Mouse (Mus musculus) midbrain, embryonic 15.5 days (tissue): ENCODE measurements at regions not wholly inside any gene's neighbourhood (a gene's known extent, or its start where the extent isn't known, plus 50 kb on each side); places are given as distances from the start of the nearest gene placed in this dataset.

ENCODE experiments used
- ATAC-seq: fragments of 200-750 bp; cut with Nextera tagmentation; replicated peaks from 2 replicates; pipeline ENCODE4 v1.8.0; 2017; ENCODE audit warnings: moderate TSS enrichment
- H3K27ac ChIP-seq: fragments of 300-500 bp; sonication (generic); 2 replicates; pipeline ENCODE4 v1.5.1; 2015; ENCODE audit warnings: mild to moderate bottlenecking, inconsistent platforms
- H3K27me3 ChIP-seq: fragments of 300-500 bp; sonication (generic); replicated peaks from 2 replicates; pipeline ENCODE4 v1.6.1; 2015; ENCODE audit warnings: inconsistent platforms
- H3K36me3 ChIP-seq: fragments of 300-500 bp; sonication (generic); replicated peaks from 2 replicates; pipeline ENCODE4 v1.6.1; 2015; ENCODE audit warnings: inconsistent platforms
- H3K4me1 ChIP-seq: fragments of 300-500 bp; sonication (generic); 2 replicates; pipeline ENCODE4 v1.6.1; 2015; ENCODE audit warnings: inconsistent platforms
- H3K4me2 ChIP-seq: fragments of 300-500 bp; sonication (generic); 2 replicates; pipeline ENCODE4 v1.6.1; 2015; ENCODE audit warnings: inconsistent platforms, mild to moderate bottlenecking, moderate library complexity
- H3K4me3 ChIP-seq: fragments of 300-500 bp; sonication (generic); 2 replicates; pipeline ENCODE4 v1.5.1; 2015; ENCODE audit warnings: mild to moderate bottlenecking, inconsistent platforms
- H3K9ac ChIP-seq: fragments of 300-500 bp; sonication (generic); 2 replicates; pipeline ENCODE4 v1.6.1; 2015; ENCODE audit warnings: mild to moderate bottlenecking, inconsistent platforms
- H3K9me3 ChIP-seq: fragments of 300-500 bp; sonication (generic); 2 replicates; pipeline ENCODE4 v1.6.1; 2016; ENCODE audit warnings: inconsistent platforms
- WGBS: fragments of 180-500 bp; shearing (Covaris S2); methylation state at CpG from one replicate; pipeline ENCODE4 v1.1.7; 2015; ENCODE audit warnings: mixed read lengths; 5-methylcytosine and 5-hydroxymethylcytosine counted together

DNA sequence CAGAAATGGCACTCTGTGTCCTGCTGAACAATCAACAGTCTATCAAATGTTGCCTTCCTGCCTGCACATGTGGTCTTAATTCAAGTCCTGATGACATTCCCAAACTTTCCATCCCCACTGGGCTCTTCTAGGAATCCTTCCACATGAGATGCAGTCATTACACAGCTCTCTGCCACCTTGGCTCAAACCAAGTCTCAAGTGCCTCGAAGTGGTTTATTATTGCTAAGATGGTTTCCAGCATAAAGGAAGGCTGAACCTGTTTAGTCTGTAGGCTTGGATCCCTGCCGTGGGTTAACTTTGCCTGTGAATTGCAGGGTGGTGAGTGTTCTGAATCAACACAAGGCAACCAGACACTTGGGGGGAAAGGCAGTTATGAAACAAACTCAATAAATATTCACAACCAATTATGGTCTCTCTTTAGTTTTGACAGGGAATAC, 293.4 kb upstream of the Acvr2a start:
- H3K27me3 ChIP-seq: no peaks in the 10 kb centered on the region
- no peaks in the 10 kb centered on the region for H3K9me3 ChIP-seq
- no peaks in the 10 kb centered on the region for H3K4me1 ChIP-seq
- H3K9ac ChIP-seq: no peak overlapping the region
- no peak overlapping the region for H3K4me3 ChIP-seq
- no peak for ATAC-seq
- H3K4me2 ChIP-seq: no peak overlapping the region
- H3K27ac ChIP-seq: no peak overlapping the region
- no peaks in the 10 kb centered on the region for H3K36me3 ChIP-seq
- 72% methylated on average over 2 of the region's 2 CpGs for WGBS

DNA sequence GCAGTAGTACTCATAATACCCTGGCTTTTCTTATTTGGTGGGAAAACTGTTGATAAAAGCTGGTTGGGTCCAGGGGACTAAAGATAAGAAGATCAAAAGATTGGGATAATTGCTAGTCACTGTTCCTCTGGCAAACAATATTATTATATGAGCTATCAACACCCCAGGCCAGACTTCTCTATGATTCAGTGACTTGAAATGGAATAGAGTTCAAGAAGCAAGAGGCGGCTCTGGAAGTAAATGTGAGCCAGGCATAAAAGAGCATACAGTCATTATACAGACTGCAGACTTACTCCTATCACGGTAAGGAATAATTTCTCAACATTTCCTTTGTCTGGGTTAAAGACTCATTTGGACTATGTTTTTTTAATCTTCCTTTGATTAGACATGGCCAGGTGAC, 278.5 kb upstream of the Acvr2a start:
- ATAC-seq: no peak
- no peaks in the 10 kb centered on the region for H3K9me3 ChIP-seq
- no peaks in the 10 kb centered on the region for H3K27me3 ChIP-seq
- no peak overlapping the region for H3K9ac ChIP-seq
- H3K4me2 ChIP-seq: no peak overlapping the region
- H3K36me3 ChIP-seq: no peaks in the 10 kb centered on the region
- WGBS: 77% methylated on average over 2 of the region's 2 CpGs
- H3K27ac ChIP-seq: no peak overlapping the region
- H3K4me1 ChIP-seq: peaks cover 8% of the 10 kb centered on the region
- H3K4me3 ChIP-seq: no peak overlapping the region

DNA sequence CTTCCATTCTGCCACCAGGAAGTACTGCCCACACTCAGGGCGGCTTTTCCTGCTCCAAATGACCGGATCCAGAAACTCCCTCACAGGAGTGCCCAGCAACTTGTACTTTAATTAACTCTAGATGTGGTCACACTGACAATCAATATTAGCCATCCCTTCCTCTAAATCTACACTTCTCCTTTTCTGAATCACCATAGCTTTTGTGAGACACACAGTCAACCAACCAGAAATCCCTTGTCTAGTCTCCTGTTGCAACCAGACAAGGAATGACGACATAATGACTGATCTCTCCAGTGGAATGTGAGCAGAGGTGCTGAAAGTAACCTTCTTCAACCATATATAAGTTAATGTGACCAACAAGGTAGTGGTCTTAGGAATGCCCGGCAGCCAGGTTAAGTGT, 277.0 kb upstream of the Acvr2a start:
- Histone ChIP-seq H3K4me3 (no peak overlapping the region), H3K4me2 (no peak overlapping the region), H3K27ac (no peak overlapping the region), H3K4me1 (peaks cover 8% of the 10 kb centered on the region), H3K9me3 (no peaks in the 10 kb centered on the region), H3K9ac (no peak overlapping the region), H3K27me3 (no peaks in the 10 kb centered on the region), H3K36me3 (no peaks in the 10 kb centered on the region)
- 83% methylated on average over 4 of the region's 4 CpGs for WGBS
- ATAC-seq: no peak

DNA sequence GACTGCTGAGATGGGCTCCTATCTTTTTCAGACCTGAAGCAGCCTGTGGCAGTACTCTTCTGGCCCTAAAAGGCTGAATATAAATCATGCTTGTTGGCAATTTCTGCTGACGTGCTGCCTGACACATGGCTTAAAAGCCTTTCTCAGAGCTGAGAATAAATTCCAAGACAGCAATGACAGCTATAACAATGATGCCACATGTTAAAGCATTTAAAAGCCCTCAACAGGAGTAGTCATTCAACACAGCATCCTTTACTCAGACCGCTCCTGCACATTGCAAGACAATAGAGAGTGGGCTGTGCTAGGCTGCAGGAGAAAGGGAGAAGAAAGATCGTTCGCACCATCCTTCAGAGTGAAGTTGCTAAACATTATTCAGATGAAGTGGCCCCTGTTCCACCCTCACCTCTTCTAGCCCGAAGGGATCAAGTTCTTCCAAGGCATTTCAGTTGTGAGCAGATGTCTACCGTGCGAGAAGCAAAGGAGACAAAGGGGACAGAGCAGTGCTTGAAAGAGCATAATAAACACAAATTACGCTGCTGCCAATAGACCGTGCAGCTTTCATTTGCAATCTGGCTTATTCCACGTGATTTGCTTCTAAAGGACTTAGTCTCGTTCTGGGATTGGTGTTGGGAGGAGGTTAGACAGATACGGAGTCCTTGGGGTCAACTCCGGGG, 275.1 kb upstream of the Acvr2a start:
- peak; percentile 91 for ATAC-seq
- Histone ChIP-seq H3K27ac (peak overlapping the region; percentile 75), H3K36me3 (no peaks in the 10 kb centered on the region), H3K27me3 (no peaks in the 10 kb centered on the region), H3K9ac (peak overlapping the region; percentile 31; the same call in 1 of the 2 replicates), H3K9me3 (no peaks in the 10 kb centered on the region), H3K4me3 (peak overlapping the region; percentile 30), H3K4me1 (peaks cover 8% of the 10 kb centered on the region), H3K4me2 (peak overlapping the region; percentile 52)
- 9% methylated on average over 13 of the region's 13 CpGs for WGBS

DNA sequence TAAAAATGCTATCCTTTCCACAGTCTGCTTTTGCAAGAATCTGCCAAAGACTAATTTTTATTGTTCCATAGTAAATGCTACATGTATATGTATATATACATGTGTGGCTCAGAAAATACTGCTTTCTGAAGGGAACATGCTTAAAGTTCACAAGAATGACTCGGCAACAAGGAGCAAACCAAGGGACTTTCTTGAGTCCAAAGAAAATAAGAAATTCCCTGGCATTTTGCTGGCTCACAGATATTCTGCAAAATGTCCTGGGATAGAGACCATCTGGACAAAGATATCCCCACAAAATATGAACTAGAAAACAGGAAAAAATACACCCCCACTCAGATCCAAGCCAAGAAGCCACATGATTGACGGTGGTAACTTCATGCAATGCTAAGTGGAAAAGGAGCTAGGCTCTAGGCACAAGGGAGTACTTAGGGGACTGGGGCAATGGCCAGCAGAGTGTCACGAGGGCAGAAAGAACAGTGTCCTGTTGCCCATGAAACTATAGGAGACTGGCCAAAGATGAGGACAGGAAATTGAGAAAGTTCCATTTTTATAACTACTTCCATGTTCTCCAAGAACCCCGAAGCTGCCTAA, 274.3 kb upstream of the Acvr2a start:
- Histone ChIP-seq H3K4me1 (peaks cover 8% of the 10 kb centered on the region), H3K4me2 (peak overlapping the region; percentile 52), H3K27ac (no peak overlapping the region), H3K4me3 (no peak overlapping the region; the same call in 1 of the 2 replicates), H3K36me3 (no peaks in the 10 kb centered on the region), H3K27me3 (no peaks in the 10 kb centered on the region), H3K9me3 (no peaks in the 10 kb centered on the region), H3K9ac (no peak overlapping the region)
- 68% methylated on average over 4 of the region's 4 CpGs for WGBS
- ATAC-seq: no peak; the same call in 1 of the 2 replicates

DNA sequence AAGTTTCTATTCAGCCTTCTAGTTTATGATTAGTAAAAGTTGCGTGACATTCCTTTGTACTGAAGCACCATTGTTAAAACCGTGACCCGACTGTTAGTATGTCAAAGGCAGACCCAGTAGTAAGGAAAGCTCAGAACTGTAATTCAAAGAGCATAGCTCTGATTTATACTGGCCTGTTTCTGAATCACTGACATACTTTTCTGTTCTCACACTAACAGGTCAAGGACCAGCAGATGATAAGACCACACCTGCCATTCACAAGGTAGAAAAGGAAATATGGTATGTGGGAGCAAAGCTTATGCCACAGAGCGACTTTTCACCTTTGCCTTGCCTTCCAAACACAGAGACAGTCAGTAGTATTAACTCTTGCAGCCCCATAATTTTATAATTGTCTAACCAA, 269.5 kb upstream of the Acvr2a start:
- WGBS: 73% methylated on average over 4 of the region's 4 CpGs
- Histone ChIP-seq H3K4me2 (no peak overlapping the region), H3K9ac (no peak overlapping the region), H3K9me3 (no peaks in the 10 kb centered on the region), H3K36me3 (no peaks in the 10 kb centered on the region), H3K4me3 (no peak overlapping the region), H3K27me3 (no peaks in the 10 kb centered on the region), H3K27ac (no peak overlapping the region), H3K4me1 (no peaks in the 10 kb centered on the region)
- no peak for ATAC-seq

DNA sequence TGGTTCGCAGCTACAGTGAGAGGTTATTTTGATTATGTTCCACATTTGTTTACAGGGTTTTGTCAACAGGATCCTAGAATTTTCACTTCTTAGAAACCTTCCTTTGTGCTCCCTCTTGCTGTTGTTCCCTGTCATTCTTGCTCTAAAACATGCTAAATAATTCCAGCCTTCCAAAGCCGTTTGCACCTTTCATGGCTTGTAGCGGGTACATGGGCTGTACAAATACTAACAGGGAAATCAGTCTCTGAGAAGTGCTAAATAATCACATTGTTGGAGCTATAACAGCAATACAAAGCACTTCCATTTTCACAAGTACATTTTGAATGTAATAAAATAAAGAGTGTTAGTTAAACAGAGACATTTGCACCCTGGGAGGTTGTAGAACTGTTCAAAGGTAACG, 268.8 kb upstream of the Acvr2a start:
- H3K4me3 ChIP-seq: no peak overlapping the region
- H3K27ac ChIP-seq: no peak overlapping the region
- H3K27me3 ChIP-seq: no peaks in the 10 kb centered on the region
- no peaks in the 10 kb centered on the region for H3K9me3 ChIP-seq
- ATAC-seq: no peak
- no peak overlapping the region for H3K4me2 ChIP-seq
- WGBS: 62% methylated on average over 4 of the region's 4 CpGs
- H3K9ac ChIP-seq: no peak overlapping the region
- no peaks in the 10 kb centered on the region for H3K4me1 ChIP-seq
- H3K36me3 ChIP-seq: no peaks in the 10 kb centered on the region

DNA sequence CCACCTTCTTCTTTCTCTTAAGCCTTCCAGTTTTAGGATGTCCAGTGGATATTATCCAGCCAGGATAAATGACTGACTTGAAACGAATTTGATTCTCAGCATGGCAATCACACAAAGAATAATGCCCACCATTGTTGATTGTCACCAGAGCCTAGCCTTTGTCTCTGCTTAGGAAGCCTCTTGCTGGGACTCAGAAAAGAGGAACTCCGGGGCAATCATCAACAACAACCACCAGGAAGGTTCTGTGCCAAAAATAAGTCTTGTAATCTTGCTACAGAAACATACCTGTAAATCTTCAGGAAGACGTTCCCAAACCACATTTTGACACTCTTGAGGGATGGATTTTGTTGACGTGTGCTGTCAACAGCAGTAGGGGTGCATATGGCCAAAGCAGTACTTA, 268.2 kb upstream of the Acvr2a start:
- H3K4me1 ChIP-seq: no peaks in the 10 kb centered on the region

DNA sequence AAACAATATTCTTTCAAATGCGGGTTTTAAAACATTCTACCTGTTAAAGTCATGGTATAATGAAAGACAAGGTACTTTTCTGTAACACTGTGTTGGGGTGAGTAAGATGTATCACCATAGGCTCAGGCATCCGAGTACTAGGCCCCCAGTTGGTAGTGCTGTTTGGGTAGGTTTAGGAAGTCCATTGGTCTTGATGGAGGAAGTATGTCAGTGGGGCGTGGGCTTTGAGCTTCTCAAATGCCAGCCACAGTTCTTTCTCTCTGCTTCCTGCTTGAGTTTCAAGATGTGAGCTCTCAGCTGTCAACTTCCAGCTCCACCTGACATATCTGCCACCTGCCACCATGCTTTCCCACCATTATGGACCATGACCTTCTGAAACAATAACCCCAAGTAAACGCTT, 267.7 kb upstream of the Acvr2a start:
- ATAC-seq: no peak

More for the DNA sequence above, 268.2 kb upstream of the Acvr2a start:
- Histone ChIP-seq H3K9ac (no peak overlapping the region), H3K4me3 (no peak overlapping the region), H3K27ac (no peak overlapping the region), H3K36me3 (no peaks in the 10 kb centered on the region), H3K4me2 (no peak overlapping the region), H3K27me3 (no peaks in the 10 kb centered on the region), H3K9me3 (no peaks in the 10 kb centered on the region)
- WGBS: 55% methylated on average over 4 of the region's 4 CpGs
- no peak for ATAC-seq

DNA sequence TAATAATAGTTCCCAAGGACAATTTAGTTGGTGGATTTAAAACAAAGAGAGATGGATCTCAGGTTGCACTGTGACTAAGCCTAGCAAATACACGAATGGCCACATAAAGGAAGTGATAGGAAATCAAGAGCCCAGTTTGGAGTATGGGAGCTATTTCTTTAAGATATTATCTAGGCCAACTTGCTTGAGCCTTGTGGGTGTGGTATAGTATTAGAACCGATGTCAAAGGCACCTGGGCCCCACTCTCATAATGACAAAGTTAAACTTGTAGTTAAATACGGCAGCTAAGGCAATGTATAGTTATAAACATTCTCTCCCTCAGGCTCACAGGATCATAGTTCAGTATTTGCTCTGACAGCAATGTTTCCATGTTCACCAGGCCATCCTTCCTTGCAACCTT, 257.3 kb upstream of the Acvr2a start:
- no peak overlapping the region for H3K4me3 ChIP-seq
- WGBS: 84% methylated on average over 3 of the region's 3 CpGs
- no peak for ATAC-seq
- no peaks in the 10 kb centered on the region for H3K36me3 ChIP-seq
- H3K9me3 ChIP-seq: no peaks in the 10 kb centered on the region
- no peak overlapping the region for H3K4me2 ChIP-seq
- H3K27ac ChIP-seq: no peak overlapping the region
- H3K9ac ChIP-seq: no peak overlapping the region
- H3K4me1 ChIP-seq: no peaks in the 10 kb centered on the region
- no peaks in the 10 kb centered on the region for H3K27me3 ChIP-seq

More for the DNA sequence above, 267.7 kb upstream of the Acvr2a start:
- no peak overlapping the region for H3K4me3 ChIP-seq
- H3K9ac ChIP-seq: no peak overlapping the region
- no peaks in the 10 kb centered on the region for H3K9me3 ChIP-seq
- H3K4me2 ChIP-seq: no peak overlapping the region
- H3K27me3 ChIP-seq: no peaks in the 10 kb centered on the region
- 92% methylated on average over 4 of the region's 4 CpGs for WGBS
- H3K36me3 ChIP-seq: no peaks in the 10 kb centered on the region
- no peaks in the 10 kb centered on the region for H3K4me1 ChIP-seq
- H3K27ac ChIP-seq: no peak overlapping the region

DNA sequence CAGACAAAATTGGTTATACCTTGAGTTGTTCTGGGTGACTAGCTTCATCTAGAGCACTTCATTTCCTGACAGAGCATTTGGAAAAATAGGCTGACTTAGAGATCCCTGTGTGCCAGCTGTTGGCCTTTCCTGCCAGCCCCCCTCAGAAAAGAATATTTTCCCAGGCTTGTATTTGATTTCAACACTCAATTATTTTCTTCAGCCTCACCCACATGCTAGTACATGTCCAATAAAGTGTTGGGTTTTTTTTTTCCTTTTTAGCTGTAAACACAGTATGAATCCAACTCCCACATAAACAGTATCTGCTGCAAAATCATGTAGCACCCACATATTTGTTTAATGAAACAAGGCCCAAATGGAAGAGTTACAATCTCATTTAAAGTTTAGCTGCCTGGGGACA, 256.8 kb upstream of the Acvr2a start:
- Histone ChIP-seq H3K36me3 (no peaks in the 10 kb centered on the region), H3K9ac (no peak overlapping the region), H3K9me3 (no peaks in the 10 kb centered on the region), H3K4me2 (no peak overlapping the region), H3K27ac (no peak overlapping the region), H3K4me3 (no peak overlapping the region), H3K27me3 (no peaks in the 10 kb centered on the region), H3K4me1 (no peaks in the 10 kb centered on the region)
- ATAC-seq: no peak

DNA sequence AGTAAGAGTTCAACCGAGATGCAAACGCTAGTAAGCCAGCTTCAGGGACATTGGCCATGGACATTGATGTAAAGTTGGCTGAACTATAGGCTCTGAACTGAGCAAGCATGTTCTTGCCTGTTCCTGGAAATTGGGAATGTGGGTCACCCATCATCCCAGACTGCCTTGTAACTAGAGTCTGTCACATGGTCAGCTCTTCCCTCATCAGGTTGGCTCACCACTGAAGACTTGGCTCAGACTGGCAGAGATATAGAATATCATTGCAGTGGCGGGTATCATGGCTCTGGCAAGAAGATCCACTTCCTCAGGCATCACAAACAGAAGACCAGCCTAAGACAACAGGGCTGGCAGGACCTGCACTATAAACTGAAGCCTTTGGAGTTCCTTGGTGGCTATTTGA, 255.3 kb upstream of the Acvr2a start:
- Histone ChIP-seq H3K27me3 (no peaks in the 10 kb centered on the region), H3K9ac (no peak overlapping the region), H3K4me1 (no peaks in the 10 kb centered on the region), H3K4me3 (no peak overlapping the region), H3K36me3 (no peaks in the 10 kb centered on the region), H3K4me2 (no peak overlapping the region), H3K27ac (no peak overlapping the region), H3K9me3 (no peaks in the 10 kb centered on the region)
- no peak for ATAC-seq
- 94% methylated on average over 3 of the region's 3 CpGs for WGBS

DNA sequence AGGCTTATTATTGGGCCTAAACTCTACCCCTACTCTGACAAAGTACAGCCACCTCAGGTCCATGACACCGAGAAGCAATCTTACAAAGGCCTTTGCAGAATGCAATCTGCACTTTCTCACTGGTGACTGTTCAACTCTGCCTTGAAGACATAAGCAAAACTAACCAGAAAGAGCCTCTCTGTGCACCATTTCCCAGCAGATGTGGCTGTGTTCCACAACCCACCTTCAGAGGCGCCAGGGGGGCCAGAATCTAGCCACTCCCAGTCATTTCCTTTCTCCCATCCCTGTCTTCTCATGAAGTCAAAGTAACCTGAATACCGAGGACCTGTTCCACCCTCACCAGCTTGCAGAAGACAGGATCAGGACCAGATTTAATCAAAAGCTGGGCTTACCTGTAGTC, 250.3 kb upstream of the Acvr2a start:
- H3K4me2 ChIP-seq: no peak overlapping the region
- H3K36me3 ChIP-seq: no peaks in the 10 kb centered on the region
- no peak for ATAC-seq
- H3K9ac ChIP-seq: no peak overlapping the region
- H3K9me3 ChIP-seq: no peaks in the 10 kb centered on the region
- H3K4me3 ChIP-seq: no peak overlapping the region
- no peaks in the 10 kb centered on the region for H3K4me1 ChIP-seq
- H3K27ac ChIP-seq: no peak overlapping the region
- 79% methylated on average over 3 of the region's 3 CpGs for WGBS
- H3K27me3 ChIP-seq: no peaks in the 10 kb centered on the region
